Mouse (Mus musculus) small intestine, adult 2 months (tissue): ENCODE results near the gene Kdm4c.

ENCODE experiments used
- CTCF ChIP-seq: fragments of 200-500 bp; IDR thresholded peaks from 2 replicates; pipeline ENCODE4 v1.5.1; 2012; ENCODE audit warnings: low read depth, mild to moderate bottlenecking, control low read depth, inconsistent platforms, low read length, moderate library complexity, mixed read lengths; ENCODE audit not compliant: insufficient replicate concordance, insufficient read length; ENCODE audit errors: extremely low read depth
- POLR2A ChIP-seq: fragments of 200-500 bp; IDR thresholded peaks from 2 replicates; pipeline ENCODE4 v1.6.1; 2012; ENCODE audit warnings: low read depth, mild to moderate bottlenecking, control low read depth, inconsistent platforms, low read length, moderate library complexity

GRCm38 (mm10) chr4:74315388-74315787, 73.1 kb downstream of the Kdm4c start:
- TF ChIP-seq CTCF = no peak
- no peak for TF ChIP-seq POLR2A
